Mouse (Mus musculus) neural tube, postnatal 0 days (tissue): ENCODE data around the gene Olfr744. TPM values are rescaled to one million over a fixed set of nuclear protein-coding genes. Genes with fewer than 3 reads are reported as not detected.

ENCODE experiments used
- polyA plus RNA-seq: library from polyadenylated mRNA; unstranded; fragments of >200 nt; fragmentation: Nextera tagmentation; extraction: Ambion mirVana; gene quantifications from 2 replicates; pipeline ENCODE4 v1.2.1, GENCODE M21; 2015

The Olfr744 gene
- not detected in 2 replicates for polyA plus RNA-seq

GRCm38 (mm10) chr14:50614579-50614978 lies at the start of gene Olfr744:
Olfr744 (plus strand) TSS chr14:50614879.

GRCm38 (mm10) chr14:50639088-50639487 lies 24.4 kb downstream of the Olfr744 start, which contains the start of gene Olfr745:
Olfr745 (plus strand) TSS chr14:50639388.

GRCm38 (mm10) chr14:50646783-50647182 lies 32.1 kb downstream of the Olfr744 start, which contains the start of gene Olfr746:
Olfr746 (plus strand) TSS chr14:50647083.

Other genes with a start within 250 kb of the Olfr744 start
- not detected in 2 replicates for gene Olfr736, start 233.7 kb upstream of the Olfr744 start, polyA plus RNA-seq
- gene Olfr738, start 207.3 kb upstream of the Olfr744 start, polyA plus RNA-seq, result not detected in 2 replicates
- not detected in 2 replicates for gene Olfr739, start 196.3 kb upstream of the Olfr744 start, polyA plus RNA-seq
- gene Olfr740, start 169.3 kb upstream of the Olfr744 start, polyA plus RNA-seq, result not detected in 2 replicates
- not detected in 2 replicates for gene Olfr741, start 142.1 kb upstream of the Olfr744 start, polyA plus RNA-seq
- gene Olfr742, start 111.3 kb upstream of the Olfr744 start, polyA plus RNA-seq, result not detected in 2 replicates
- gene Olfr743, start 93.0 kb upstream of the Olfr744 start, polyA plus RNA-seq, result not detected in 2 replicates
- not detected in 2 replicates for gene Olfr745, start 24.5 kb downstream of the Olfr744 start, polyA plus RNA-seq
- not detected in 2 replicates for gene Olfr746, start 32.2 kb downstream of the Olfr744 start, polyA plus RNA-seq
- not detected in 2 replicates for gene Olfr747, start 78.3 kb downstream of the Olfr744 start, polyA plus RNA-seq
- gene Olfr748, start 92.5 kb downstream of the Olfr744 start, polyA plus RNA-seq, result not detected in 2 replicates
- not detected in 2 replicates for gene Olfr749, start 130.2 kb downstream of the Olfr744 start, polyA plus RNA-seq
- gene Ttc5, start 170.6 kb downstream of the Olfr744 start, polyA plus RNA-seq, result 79.0 and 87.6 TPM in 2 replicates
- not detected in 2 replicates for gene Ccnb1ip1, start 192.9 kb downstream of the Olfr744 start, polyA plus RNA-seq
- gene Parp2, start 193.0 kb downstream of the Olfr744 start, polyA plus RNA-seq, result 34.4 TPM in 2 replicates